Mouse (Mus musculus) layer of hippocampus, adult 9-11 months (tissue): ENCODE measurements around the gene Shf.
"Not testable (repeated sequence)": the region's sequence is repeated elsewhere in the genome, so short reads cannot be mapped to it uniquely, and the experiment has no call there.

Experiments used
- DNase-seq: peaks from one replicate; pipeline ENCODE4 v3.0.0; 2022

The Shf gene

DNA sequence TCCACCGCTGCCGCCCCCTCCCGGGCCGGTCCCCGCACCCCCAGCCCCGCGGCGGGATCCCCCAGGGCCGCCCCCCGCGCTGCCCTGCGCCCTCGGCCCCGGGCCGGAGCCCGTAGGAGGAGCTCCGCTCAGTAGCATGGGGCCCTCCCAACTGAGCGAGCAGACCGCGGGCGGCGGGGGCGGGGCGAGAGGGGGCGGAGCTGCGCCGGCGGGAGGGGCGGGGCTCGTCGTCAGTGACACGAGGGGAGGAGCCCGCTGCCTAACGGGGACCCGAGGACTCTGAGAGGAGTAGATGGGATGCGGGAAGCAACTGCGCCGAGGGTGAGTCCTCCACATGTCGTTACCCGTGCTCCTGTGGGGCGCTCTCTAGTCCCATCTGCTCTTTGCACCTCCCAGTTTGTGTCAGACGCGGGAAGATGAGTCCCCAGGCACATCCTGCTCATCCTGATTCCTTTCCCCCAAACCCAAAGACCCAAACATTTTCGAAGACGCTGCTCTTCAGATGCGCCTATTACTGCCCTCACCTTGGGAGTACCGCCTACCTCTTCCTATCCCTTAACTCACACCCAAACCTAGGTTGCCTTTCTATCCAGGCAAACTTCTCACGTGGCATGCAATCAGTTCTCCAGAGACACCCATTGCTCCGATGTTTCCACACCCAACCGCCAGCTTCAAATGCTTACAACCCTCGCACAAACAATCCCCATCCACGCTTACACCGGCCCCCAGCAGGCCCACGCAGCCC is at the start of gene Shf:
Gene Shf, minus strand, starts transcription at position 168 of the 745 bp plus-strand sequence.
- peak; percentile 92 for DNase-seq

DNA sequence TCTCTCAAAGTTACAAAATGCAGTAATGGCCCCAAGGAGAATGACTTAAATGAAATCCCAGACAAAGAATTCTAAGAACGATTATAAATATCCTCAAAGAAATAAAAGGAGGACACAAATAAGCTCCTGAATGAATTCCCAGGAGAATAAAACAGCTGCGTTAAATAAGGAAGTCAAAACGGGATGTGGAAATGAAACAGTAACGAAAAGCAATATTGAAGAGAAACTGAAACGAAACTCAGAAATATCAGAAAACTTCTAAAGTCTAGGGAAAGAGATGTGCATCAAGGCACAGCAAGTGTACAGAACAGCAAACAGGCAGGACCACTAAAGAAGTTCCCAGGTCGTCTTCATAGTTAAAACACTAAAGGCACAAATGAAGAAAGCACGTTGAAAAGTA is 40.0 kb upstream of the Shf start:
- DNase-seq, result no peak

DNA sequence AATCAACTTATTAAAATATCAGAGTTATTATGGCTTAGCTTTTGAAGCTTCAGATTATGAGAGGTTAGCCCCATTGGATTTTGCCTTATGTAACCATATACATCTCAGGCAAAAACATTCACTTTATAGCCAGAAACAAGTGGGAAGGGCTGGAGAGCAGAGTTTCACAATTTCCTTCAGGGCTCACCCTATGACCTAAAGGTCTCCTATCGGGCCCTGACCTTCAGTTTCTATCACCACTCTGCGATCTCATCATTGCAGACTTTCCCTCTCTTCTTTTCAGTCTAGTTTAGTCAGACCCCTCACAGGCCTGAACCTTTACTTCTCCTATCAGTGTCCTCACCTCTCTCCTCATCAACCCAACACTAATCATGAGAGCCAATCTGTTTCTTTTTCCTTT is 38.6 kb upstream of the Shf start:
- DNase-seq, result no peak

DNA sequence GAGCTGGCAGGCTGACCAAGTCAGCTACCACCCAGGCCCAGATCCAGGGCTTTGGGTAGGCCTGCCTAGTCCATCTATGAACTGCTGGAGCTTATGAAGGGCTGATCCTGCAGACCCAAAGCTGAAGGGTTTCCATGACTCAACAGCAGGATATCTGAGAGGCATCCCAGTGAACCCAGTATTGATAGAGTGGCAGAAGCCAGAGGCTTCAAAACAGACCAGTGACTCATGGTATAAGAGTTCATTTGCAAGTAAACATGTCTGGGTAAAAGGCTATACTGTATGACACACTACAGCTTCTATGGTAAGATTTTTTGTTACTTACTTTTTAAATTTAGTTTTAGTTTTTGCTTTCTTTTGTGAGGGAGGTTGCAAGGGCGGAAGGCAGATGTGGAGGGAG is 27.2 kb upstream of the Shf start:
- no peak for DNase-seq

DNA sequence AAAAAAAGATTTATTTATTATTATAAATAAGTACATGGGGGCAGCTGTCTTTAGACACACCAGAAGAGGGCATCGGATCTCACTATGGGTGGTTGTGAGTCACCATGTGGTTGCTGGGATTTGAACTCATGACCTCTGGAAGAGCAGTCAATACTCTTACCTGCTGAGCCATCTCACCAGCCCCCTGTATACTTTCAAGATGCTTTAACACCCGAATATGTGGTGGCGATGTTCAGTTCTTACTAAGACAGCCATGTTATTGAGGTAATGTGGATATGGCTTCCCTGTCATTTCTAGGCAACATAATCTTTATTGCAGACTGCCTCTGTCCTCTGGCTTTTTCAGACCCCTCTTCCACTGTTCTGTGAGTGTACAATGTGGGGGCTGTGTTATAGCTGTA is 18.2 kb upstream of the Shf start:
- DNase-seq, result not testable (repeated sequence)

DNA sequence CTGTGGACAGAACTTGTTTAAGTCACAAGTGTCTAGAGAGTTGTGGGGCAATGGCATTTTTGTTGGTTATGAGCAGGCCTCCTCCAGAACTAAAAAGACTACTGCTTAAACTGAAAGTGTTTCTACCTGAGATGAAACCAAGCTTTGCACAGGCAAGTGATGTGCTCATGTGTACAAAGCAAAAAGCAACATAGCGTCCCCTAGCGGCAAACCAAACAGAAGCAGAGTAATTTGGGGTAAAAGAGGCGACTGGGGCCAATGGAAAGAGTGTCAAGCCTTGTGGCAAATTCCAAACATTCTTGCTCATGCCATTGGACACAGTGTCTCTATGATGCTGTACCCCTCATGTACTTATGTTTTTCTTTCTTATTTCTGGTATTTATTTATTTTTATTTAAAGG is 16.1 kb upstream of the Shf start:
- no peak for DNase-seq

DNA sequence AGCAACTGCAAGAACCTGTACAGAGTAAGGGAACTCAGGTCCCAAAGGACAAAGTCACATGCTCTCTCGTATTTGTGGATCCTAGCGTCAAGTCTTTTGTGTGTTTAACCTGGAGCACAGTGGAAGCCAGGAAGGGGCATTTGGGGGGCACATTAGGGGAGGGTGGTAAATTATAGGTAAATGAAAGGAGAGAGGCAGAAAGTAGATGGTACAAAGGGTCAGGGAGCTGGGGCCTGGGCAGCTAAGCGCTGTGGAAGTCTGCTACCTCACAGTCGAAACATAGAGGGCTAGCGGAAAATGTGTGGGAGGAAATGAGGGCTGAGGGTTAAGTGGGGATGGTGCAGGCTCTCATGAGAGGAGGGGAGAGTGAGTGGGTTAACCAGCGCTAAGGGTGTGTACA is 13.2 kb upstream of the Shf start:
- DNase-seq, result no peak

DNA sequence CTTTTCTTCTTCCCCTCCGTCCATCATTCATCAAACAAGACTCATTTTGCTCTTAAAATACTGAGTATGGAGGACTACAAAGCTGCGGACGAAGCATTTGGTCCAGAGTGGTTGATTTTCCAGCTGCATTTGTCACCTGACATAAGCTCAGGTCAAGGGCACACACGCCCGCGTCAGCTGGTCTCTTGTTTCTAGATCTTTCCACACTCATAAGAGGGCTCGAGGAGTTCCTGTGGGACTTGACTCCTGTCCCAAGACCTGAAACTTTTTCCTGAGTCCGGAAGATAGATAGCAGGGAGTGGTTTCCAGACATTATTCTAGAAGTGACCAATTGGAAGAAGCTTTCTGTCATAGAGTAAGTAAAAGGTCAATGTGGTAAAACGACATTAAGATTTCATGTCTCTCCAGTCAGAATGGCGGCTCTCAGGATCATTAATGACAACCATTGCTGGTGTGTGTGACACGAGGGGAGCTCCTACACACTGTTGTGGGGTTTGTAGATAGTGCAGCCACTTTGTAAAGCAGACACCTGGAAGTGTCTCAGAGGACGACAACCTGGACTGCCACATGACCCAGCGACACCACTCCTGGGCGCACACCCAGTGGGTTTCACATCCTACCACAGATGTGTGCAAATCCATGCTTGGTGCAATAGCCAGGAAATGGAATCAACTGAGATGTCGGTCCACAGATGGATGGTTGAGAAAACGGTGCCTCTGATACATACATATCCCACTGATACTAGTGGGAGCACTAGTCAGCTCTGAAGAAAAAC is 12.6 kb upstream of the Shf start:
- DNase-seq, result no peak

DNA sequence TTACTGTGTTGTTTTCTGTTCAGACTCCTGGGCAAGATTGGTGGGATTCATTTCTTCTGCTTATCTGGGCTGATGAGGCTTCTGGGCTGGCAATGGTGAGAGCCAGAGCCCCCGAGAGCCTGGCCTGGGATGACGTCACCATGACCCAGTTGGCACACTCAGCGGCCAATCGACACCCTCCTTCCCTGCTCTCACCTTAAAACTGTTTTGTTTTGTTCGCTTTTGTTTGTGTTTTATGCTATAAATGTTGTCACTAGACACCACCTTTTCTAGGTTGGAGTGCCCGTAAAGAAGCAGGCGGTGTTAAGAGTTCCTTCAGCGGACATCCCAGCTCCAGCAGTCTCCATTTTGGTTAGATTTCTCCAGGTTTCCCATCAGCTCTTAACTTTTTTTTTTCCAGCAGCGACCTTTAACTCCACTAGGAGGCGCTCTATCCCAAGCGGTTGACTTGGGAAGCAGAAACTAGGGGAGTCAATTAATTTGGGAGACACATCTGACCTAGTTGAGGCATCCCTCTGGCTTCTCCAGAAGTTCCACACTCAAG is 11.9 kb upstream of the Shf start:
- DNase-seq, result no peak

DNA sequence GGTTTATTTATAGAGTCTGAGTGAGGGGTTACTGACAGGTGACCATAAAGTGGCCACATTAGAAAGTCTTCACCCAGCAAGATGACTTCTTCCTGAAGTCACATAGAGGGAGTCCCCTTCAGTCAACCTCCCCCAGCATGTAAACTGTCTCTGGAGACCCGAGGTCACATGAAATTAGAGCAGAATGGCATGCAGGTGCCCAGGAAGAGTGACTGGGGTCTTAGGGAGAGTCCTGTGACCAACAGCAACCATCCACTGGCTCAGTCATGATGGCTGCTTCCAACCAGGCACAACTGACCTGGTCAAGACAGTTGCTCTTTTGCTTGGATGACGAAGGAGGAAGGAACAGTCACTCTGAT is 10.3 kb upstream of the Shf start:
- no peak for DNase-seq

DNA sequence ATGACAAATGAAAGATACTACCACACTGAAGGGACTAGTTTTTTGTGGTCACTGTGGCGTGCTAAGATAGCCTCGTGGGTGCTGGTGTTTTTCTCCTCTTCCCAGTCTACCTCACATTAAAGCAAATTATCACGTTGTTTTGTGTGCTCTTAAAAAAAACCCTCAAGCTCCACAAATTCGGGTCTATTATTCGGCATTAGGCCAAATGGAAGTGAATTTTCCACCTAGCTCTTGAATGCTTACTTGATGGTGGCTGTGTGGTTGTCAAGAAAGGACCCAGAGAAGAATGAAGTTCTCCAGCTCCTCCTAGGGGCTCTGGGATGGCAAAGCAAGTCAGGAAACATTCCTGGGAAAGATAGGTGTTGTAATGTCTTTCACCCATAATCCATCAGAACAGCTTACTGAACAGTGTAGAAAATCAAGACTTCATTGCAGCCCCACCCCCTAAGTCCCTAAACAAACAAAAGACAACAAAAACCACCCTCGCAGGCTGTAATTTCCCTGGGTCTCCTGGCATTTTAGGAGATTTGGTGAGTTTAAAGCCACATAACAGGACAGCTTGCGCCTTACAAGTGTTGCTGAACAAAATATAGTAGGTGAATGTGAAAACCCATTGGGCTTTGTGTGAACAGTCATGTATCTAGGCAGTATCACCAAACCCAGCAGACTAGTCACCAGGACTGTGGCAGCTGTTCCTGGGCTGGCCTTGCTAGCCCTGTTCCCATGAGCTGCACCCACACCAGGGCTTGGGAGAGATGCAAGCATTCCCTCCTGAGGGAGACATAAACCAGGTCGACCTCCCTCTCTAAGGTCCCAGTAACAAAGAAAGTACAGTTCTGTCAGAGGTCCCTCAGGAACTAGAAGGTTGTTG is 9.7 kb upstream of the Shf start:
- peak; percentile 65 for DNase-seq

DNA sequence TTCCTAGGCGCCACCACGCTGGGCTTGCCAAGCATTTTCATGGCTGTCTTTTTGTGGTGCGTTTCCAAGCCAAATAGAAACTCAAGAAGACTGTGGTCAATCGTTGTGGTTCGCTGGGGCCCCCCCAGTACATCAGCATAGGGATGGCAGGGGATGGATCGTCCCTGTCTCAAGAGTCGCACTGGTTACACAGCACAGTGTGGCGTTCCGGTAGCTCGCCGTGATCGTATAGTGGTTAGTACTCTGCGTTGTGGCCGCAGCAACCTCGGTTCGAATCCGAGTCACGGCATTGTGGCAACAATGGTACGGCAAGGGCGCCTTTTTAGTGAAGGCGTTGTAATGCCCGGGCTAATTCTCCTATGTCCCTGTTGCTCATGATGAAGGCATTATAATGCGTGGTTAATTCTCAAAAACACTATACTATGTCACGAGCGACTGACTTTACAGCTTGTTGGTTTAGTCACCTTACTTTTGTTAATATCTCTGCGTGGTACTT is 8.8 kb upstream of the Shf start:
- peak; percentile 78 for DNase-seq

DNA sequence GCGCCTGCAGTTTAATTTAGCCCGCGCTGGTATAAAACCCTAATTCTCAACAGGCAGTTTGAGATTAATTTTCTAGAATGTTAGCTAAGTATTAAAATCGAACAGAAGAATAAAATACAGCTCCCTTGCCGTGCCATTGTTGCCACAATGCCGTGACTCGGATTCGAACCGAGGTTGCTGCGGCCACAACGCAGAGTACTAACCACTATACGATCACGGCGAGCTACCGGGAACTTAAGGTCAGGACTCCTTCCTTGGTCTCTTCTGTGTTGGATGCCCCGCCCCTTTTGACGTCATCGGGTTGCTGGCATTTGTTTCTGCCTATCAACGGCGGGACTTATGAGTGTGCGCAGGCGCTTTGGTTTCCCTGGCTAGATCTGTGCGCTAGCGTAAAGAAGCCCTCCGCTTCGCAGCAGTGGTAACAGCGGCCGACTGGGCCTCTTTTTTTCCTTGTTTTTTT is 8.3 kb upstream of the Shf start:
- DNase-seq, result peak; percentile 98

DNA sequence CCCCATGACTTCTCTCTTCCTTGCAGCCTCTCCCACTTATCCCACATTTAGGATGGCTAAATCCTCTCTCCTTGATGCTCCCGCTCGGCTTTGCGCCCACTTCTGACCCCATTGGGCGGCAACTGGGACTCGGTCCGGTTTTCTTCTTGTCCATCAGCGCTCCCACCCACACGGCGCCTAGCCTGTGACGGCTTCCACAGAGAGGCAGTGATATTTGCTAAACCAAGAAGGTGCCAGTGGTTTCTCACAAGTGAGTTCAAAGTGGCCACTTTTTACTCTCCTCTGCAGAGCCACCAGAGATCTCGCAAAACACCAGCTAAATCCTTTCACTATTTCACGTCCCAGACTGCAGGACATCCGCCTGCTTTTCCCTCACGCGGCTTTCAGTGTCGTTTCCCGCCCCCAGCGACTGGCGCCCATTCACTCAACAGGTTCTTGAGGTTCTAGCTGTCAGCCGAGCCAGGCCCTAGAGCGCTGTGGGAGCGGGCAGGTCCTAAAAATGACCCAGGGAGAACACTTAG is 7.1 kb upstream of the Shf start:
- no peak for DNase-seq

DNA sequence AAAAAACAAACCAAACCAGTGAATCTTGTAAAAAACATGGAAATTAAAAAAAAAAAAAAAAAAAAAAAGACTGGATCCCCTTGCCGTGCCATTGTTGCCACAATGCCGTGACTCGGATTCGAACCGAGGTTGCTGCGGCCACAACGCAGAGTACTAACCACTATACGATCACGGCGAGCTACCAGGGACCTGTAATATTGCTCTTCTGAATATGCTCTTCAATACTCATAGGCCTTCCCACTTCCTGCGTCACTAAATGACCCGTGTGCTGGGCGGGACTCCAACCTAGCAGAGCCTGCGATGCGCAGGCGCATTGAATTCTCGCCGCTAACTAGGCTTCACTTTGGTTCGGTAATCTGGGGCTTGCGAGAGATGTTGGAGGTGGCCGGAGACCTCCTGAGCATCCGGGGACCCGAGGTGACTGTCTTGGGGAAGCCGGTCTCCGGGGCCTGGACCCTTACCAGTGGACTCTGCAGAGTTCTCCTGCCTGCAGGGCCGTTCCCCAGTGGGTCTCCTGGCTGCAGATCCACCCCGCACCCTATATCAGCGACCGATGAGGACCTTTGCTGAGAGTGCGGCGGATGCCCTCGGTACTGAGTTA is 6.5 kb upstream of the Shf start:
- DNase-seq, result peak; percentile 96

DNA sequence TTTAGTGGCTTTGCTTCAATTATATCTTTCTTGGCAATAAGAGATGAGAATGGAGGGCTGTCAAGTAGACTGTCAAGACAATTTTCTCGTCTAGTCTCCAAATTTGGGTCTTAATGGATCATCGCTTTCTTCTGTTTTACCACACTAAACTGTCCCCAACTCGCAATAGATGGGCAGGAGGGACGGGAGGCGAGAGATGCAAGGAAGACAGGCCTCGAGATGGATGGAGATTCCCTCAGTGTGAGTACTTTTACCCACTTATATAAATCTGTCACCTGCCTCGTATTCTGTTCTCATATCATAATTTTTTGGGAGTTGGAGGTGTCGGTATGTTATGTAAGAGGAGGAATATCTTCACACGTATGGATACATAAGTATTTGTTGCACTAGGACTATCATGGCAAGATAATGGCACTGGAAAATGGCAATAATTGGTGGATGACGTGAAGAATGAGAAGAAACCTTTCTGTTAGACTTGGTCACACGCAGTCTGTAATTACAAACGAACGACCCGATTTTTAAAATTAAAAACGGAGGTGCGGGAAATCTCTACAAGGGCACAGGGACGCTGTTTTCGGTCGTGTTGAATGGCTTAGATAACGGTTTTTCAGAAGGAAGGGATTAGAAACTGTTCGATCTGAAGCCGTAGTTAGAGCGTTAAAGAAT is 5.8 kb upstream of the Shf start:
- DNase-seq, result no peak

DNA sequence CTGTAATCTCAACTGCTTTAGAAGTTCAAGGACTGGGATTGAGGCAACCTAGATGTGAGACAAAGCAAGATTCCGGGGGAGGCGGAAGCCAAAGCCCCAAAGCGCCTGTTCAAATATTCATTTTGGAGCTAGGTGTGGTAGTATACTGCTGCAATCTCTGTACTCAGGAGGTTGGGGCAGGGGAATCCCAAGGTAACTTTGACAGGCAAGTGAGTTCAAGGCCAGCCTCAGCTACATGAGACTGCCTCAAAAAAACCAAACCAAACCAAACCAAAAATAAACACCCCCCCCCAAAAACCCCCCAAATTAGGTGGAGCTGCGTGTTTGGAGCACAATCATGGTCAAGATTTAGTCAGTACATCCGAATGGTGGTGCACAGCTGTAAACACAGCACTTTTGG is 5.0 kb upstream of the Shf start:
- no peak for DNase-seq

DNA sequence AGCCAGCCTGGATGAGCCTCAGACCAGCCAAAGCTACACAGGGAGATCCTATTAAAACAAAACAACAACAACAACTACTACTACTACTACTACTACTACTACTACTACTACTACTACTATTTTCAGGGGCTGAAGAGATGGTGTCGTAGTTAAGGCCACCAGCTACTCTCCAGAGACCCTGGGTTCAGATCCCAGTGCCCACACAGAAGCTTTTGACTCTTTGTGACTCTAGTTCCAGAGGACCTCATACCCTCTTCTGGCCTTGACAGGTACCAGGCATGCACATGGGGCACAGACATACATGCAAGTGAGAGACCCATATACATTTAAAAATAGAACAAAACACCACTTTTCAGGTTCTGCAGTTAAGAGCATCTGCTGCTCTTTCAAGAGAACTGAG is 3.6 kb upstream of the Shf start:
- DNase-seq, result no peak

DNA sequence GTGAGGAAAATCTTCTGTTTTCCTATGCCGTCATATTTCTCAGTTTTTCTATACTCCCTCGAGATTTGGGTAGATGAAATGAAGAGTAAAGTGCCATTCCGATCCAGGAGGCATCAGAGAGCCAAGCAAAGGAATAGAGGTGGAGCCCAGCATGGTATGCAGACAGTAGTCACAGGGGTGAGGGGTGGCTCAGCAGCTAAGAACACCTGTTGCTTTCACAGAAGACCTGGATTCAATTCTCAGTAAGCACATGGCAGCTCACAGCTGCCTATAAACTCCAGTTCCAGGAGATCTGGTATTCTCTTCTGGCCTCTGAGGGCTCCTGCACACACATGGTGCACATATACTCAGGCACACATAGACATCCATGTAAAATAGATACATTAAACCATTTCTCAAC is 3.1 kb upstream of the Shf start:
- DNase-seq, result no peak

DNA sequence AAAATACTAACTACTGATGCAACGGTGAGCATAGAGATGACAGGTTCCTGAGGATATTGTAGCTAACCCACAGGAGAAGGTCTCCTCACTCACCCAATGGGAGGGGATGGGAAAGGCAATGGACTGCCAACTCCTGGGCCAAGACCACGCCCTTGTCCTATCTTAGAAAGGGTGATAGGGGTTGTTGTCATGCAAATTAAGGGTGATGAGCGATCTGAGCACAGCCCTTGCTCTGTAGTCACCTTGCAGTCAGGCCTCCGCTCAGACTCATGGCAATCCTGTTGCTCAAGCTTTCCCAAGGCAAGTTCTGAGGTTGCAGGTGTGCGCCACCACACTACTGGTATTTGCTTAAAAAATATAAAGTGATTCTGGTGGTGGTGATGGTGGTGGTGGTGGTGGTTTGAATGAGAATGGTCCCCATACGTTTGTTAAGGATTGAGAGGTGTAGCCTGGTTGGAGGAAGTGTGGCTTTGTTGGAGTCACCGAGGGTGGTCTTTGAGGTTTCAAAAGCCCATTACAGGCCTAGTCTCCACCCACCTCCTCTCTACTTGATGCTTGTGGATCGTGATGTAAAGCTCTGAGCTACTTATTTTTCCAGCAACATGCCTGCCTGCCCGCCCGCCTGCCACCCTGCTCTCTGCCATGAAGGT is 1.3 kb upstream of the Shf start:
- no peak for DNase-seq
